Mouse (Mus musculus) layer of hippocampus, adult 2 months (tissue): ENCODE results near the gene Pianp. TPM values are rescaled to one million over a fixed set of nuclear protein-coding genes. Genes with fewer than 3 reads are reported as not detected.
A peak's percentile ranks its signal among the peaks of the same experiment; 100 is the strongest.

Experiments used
- DNase-seq, 2 experiments: peaks; one replicate each; pipeline ENCODE4 v3.0.0; 2022; ENCODE audit warnings: low spot score in 2 of 2
- H3K27ac ChIP-seq: fragments of 200-600 bp; 2 replicates; pipeline ENCODE4 v1.8.1; 2022
- H3K4me3 ChIP-seq: fragments of 200-600 bp; 2 replicates; pipeline ENCODE4 v1.8.1; 2022; ENCODE audit warnings: mild to moderate bottlenecking
- CTCF ChIP-seq: fragments of 200-600 bp; conservative IDR thresholded peaks from 2 replicates; pipeline ENCODE4 v1.8.1; 2022; ENCODE audit warnings: antibody characterized with exemption, mild to moderate bottlenecking, moderate library complexity
- total RNA-seq, 2 experiments: library from RNA; stranded (reverse); gene quantifications; 2 replicates each; pipeline ENCODE4 v1.2.3; 2021

Gene Pianp
- total RNA-seq, 2 experiments from 2014 or later = 163 to 181 TPM

GRCm38 (mm10) chr6:124993365-124993764 lies 3.1 kb upstream of the Pianp start:
- 0 out of 2 replicates have a peak overlapping the region, but pooled peaks have one; percentile 1 for H3K27ac ChIP-seq
- no peak overlapping the region for H3K4me3 ChIP-seq
- no peak for TF ChIP-seq CTCF
- no peak for DNase-seq

- peak; percentile 59 for TF ChIP-seq CTCF
- H3K27ac ChIP-seq = peak overlapping the region; percentile 18; the same call in 1 of the 2 replicates
- H3K4me3 ChIP-seq = no peak overlapping the region
- DNase-seq = no peak
Measured at GRCm38 (mm10) chr6:124993876-124994275, 2.6 kb upstream of the Pianp start.

GRCm38 (mm10) chr6:124995246-124995645 lies 1.2 kb upstream of the Pianp start:
- no peak for DNase-seq
- no peak for TF ChIP-seq CTCF
- no peak overlapping the region for H3K27ac ChIP-seq
- H3K4me3 ChIP-seq = no peak overlapping the region

GRCm38 (mm10) chr6:124995831-124996403 lies 577 bp upstream of the Pianp start:
- Histone ChIP-seq H3K27ac (peak overlapping the region; percentile 96), H3K4me3 (peak overlapping the region; percentile 78)
- DNase-seq = no peak
- TF ChIP-seq CTCF = no peak

- DNase-seq = peak; percentile 50 to 67
- Histone ChIP-seq H3K4me3 (peak overlapping the region; percentile 78), H3K27ac (peak overlapping the region; percentile 96)
- TF ChIP-seq CTCF = no peak
Measured at GRCm38 (mm10) chr6:124998066-124998465, 1.6 kb downstream of the Pianp start.

- DNase-seq = no peak
- Histone ChIP-seq H3K4me3 (no peak overlapping the region), H3K27ac (peak overlapping the region; percentile 96; the same call in 1 of the 2 replicates)
- no peak for TF ChIP-seq CTCF
Measured at GRCm38 (mm10) chr6:124999091-124999490, 2.6 kb downstream of the Pianp start.

- no peak overlapping the region for H3K27ac ChIP-seq
- no peak for TF ChIP-seq CTCF
Measured at GRCm38 (mm10) chr6:124999546-124999945, 3.1 kb downstream of the Pianp start.

GRCm38 (mm10) chr6:125003706-125004105 lies 7.2 kb downstream of the Pianp start:
- TF ChIP-seq CTCF = no peak
- Histone ChIP-seq H3K4me3 (no peak overlapping the region), H3K27ac (peak overlapping the region; percentile 72)
- no peak for DNase-seq

More at GRCm38 (mm10) chr6:124999546-124999945, 3.1 kb downstream of the Pianp start:
- DNase-seq = no peak
- no peak overlapping the region for H3K4me3 ChIP-seq

- DNase-seq = no peak
- H3K27ac ChIP-seq = no peak overlapping the region
- no peak overlapping the region for H3K4me3 ChIP-seq
- no peak for TF ChIP-seq CTCF
Measured at GRCm38 (mm10) chr6:125005086-125005485, 8.6 kb downstream of the Pianp start.

- H3K27ac ChIP-seq = peak overlapping the region; percentile 89
- no peak for TF ChIP-seq CTCF
Measured at GRCm38 (mm10) chr6:125008060-125008459, 11.6 kb downstream of the Pianp start.

GRCm38 (mm10) chr6:125008586-125009128 lies 12.2 kb downstream of the Pianp start:
- peak; percentile 98 to 99 for DNase-seq
- peak overlapping the region; percentile 68 for H3K4me3 ChIP-seq
- no peak for TF ChIP-seq CTCF
- H3K27ac ChIP-seq = peak overlapping the region; percentile 98

More at GRCm38 (mm10) chr6:125008060-125008459, 11.6 kb downstream of the Pianp start:
- no peak for DNase-seq
- peak overlapping the region; percentile 68 for H3K4me3 ChIP-seq

- Histone ChIP-seq H3K4me3 (peak within 1 kb of the TSS; percentile 68), H3K27ac (peak within 1 kb of the TSS; percentile 98)
- TF ChIP-seq CTCF = no peak
- no peak for DNase-seq
Measured at GRCm38 (mm10) chr6:125009129-125009180, 12.5 kb downstream of the Pianp start, which contains the start of gene Zfp384. Zfp384 (plus strand) TSS chr6:125009145.

- peak overlapping the region; percentile 98 for H3K27ac ChIP-seq
Measured at GRCm38 (mm10) chr6:125009181-125010073, 12.9 kb downstream of the Pianp start.

GRCm38 (mm10) chr6:125017682-125018081 lies 21.2 kb downstream of the Pianp start:
- Histone ChIP-seq H3K4me3 (no peak overlapping the region), H3K27ac (no peak overlapping the region)
- TF ChIP-seq CTCF = no peak
- DNase-seq = no peak

More at GRCm38 (mm10) chr6:125009181-125010073, 12.9 kb downstream of the Pianp start:
- TF ChIP-seq CTCF = no peak
- DNase-seq = peak; percentile 67 to 68
- H3K4me3 ChIP-seq = peak overlapping the region; percentile 68
